Mouse (Mus musculus): ENCODE results near the gene Lipt2.

DNA sequence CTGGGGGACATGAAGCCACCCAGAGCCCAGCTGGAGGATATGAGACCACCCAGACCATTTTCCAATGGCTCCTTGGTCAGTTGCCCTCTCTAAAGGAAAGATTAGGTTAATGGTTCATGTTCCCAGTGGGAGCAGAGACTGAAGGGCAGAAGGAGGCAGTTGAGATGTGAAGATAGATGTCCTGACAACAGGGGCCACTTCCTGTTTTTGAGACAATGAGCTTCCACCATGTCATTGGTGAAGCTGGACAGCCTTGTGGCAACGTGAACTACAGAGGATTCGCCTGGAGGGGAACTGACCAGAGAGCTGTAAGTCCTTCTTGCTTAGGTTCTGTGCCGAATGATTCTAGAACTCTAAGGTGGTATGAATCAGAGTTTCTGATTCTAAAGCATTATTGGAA is 17.2 kb downstream of the Lipt2 start, which contains the start of gene Kcne3:
- no peak for TF ChIP-seq CTCF (IDR thresholded peaks at IDR 0.05; ENCODE audit: borderline replicate concordance, insufficient read depth, low read length)
- TF ChIP-seq POLR2A (IDR thresholded peaks at IDR 0.05; ENCODE audit: low read depth, low read length) = no peak
